Mouse (Mus musculus) stomach, embryonic 14.5 days (tissue): Measurements from ENCODE around the gene Tmem239. TPM values are rescaled to one million over a fixed set of nuclear protein-coding genes. Genes with fewer than 3 reads are reported as not detected.

Experiments used
- ATAC-seq: fragments of 200-750 bp; cut with Nextera tagmentation; 2 replicates; pipeline ENCODE4 v1.8.0; 2017; ENCODE audit warnings: low read depth, moderate TSS enrichment; ENCODE audit not compliant: insufficient number of reproducible peaks, insufficient read depth, low FRiP score
- H3K27ac ChIP-seq: fragments of 300-500 bp; sonication (generic); 2 replicates; pipeline ENCODE4 v1.5.1; 2014; ENCODE audit warnings: mild to moderate bottlenecking, low read length, moderate library complexity, mixed read lengths
- H3K27me3 ChIP-seq: fragments of 300-500 bp; sonication (generic); 2 replicates; pipeline ENCODE4 v1.6.1; 2014; ENCODE audit warnings: low read length, control low read depth, mixed read lengths; ENCODE audit not compliant: control insufficient read depth, insufficient read depth
- H3K36me3 ChIP-seq: fragments of 300-500 bp; sonication (generic); 2 replicates; pipeline ENCODE4 v1.6.1; 2014; ENCODE audit warnings: mild to moderate bottlenecking, control low read depth, low read length, moderate library complexity, mixed read lengths; ENCODE audit not compliant: control insufficient read depth, insufficient read depth
- H3K4me1 ChIP-seq: fragments of 300-500 bp; sonication (generic); 2 replicates; pipeline ENCODE4 v1.6.1; 2014; ENCODE audit warnings: low read length, control low read depth, mixed read lengths; ENCODE audit not compliant: control insufficient read depth, insufficient read depth
- H3K4me2 ChIP-seq: fragments of 300-500 bp; sonication (generic); replicated peaks from 2 replicates; pipeline ENCODE4 v1.6.1; 2014; ENCODE audit warnings: low read depth, low read length, control low read depth
- H3K4me3 ChIP-seq: fragments of 300-500 bp; sonication (generic); 2 replicates; pipeline ENCODE4 v1.5.1; 2014; ENCODE audit warnings: low read depth, low read length, control low read depth
- H3K9ac ChIP-seq: fragments of 300-500 bp; sonication (generic); replicated peaks from 2 replicates; pipeline ENCODE4 v1.6.1; 2014; ENCODE audit warnings: low read depth, mild to moderate bottlenecking, control low read depth, low read length, moderate library complexity, mixed read lengths
- H3K9me3 ChIP-seq: fragments of 300-500 bp; sonication (generic); 2 replicates; pipeline ENCODE4 v1.6.1; 2016; ENCODE audit warnings: low read depth, low read length, control low read depth; ENCODE audit not compliant: control insufficient read depth
- WGBS: fragments of 180-500 bp; shearing (Covaris S2); extraction: QIAGEN DNeasy Blood & Tissue Kit; methylation state at CpG from one replicate; pipeline ENCODE4 v1.1.7; 2014; 5-methylcytosine and 5-hydroxymethylcytosine counted together
- polyA plus RNA-seq: library from polyadenylated mRNA; unstranded; fragments of >200 nt; fragmentation: Nextera tagmentation; extraction: Ambion mirVana; gene quantifications from 2 replicates; pipeline ENCODE4 v1.2.1, GENCODE M21; 2014

Gene Tmem239
- polyA plus RNA-seq, 1 experiment from 2014 or later, result not detected

DNA sequence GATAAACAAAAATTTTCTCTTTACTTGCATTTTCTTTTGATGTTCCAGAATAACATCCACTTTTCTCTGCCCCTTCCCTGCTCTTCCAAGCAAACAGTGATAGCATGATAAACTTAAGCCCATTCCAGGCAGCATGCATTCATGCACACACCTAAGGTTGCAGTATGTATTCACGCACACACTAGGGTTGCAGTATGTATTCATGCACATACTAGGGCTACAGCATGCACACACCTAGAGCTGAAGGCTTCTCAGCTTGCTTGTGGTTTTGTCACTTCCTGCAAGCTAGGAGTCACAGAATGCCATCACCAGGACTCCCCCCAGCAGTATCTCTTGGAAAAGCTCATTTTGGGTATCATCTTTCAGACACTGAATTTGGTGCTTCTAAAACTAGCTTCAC lies 30.5 kb downstream of the Tmem239 start:
- H3K4me2 ChIP-seq, result no peak overlapping the region
- no peaks in the 10 kb centered on the region for H3K9me3 ChIP-seq
- H3K27me3 ChIP-seq, result no peaks in the 10 kb centered on the region
- 97% methylated on average over 1 of the region's 1 CpGs for WGBS
- no peaks in the 10 kb centered on the region for H3K4me1 ChIP-seq
- peaks cover 42% of the 10 kb centered on the region for H3K36me3 ChIP-seq
- H3K27ac ChIP-seq, result no peak overlapping the region
- ATAC-seq, result no peak
- no peak overlapping the region for H3K4me3 ChIP-seq
- no peak overlapping the region for H3K9ac ChIP-seq

DNA sequence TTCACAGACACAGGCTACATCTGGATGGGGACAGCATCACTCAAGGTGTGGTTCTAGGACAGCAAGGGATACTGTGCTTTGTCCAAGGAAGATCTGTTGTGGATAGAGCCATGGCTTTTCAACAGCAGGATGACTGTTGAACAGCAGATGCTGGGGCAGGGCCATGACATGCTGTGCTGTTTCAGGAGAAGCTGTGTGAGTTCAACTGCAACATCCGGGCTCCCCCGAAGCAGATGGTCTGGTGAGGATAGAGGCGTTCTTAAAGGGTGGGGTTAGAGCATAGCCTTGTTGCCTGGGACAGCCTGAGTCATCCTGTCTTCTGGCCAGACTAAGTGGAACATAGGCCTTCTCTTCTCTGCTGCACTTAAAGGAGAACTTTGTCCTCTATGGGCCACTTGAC lies 32.6 kb downstream of the Tmem239 start:
- no peaks in the 10 kb centered on the region for H3K9me3 ChIP-seq
- H3K36me3 ChIP-seq, result peaks cover 59% of the 10 kb centered on the region
- H3K4me3 ChIP-seq, result no peak overlapping the region
- ATAC-seq, result no peak
- no peak overlapping the region for H3K9ac ChIP-seq
- H3K27ac ChIP-seq, result no peak overlapping the region
- H3K27me3 ChIP-seq, result no peaks in the 10 kb centered on the region
- WGBS, result 92% methylated on average over 3 of the region's 3 CpGs
- H3K4me2 ChIP-seq, result no peak overlapping the region
- no peaks in the 10 kb centered on the region for H3K4me1 ChIP-seq

DNA sequence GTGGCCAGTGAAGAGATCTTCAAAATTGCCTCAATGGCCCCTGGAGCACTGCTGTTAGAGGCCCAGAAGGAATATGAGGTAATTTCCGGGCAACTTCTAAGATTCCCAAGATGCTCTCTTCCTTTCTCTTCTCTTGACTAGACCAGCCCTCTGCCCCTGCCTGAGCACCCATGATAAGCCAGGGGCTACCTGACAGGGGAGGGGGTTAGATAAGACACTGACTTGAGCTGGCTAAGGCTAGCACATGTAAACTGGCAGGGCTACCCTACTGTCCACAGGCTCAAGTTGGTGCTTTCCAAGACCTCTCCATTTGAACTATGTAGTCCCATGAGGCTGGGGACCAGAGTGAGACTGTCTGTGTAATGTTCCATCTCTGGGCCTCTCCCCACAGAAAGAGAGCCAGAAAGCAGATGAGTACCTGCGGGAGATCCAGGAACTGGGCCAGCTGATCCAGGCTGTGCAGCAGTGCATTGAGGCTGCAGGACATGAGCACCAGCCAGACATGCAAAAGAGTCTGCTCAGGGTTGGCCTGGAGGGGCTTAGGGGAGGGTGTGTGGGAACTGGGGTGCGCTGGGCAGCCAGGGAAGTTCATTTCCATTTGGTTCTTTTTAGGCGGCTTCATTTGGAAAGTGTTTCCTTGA lies 33.7 kb downstream of the Tmem239 start:
- WGBS, result 91% methylated on average over 4 of the region's 4 CpGs

DNA sequence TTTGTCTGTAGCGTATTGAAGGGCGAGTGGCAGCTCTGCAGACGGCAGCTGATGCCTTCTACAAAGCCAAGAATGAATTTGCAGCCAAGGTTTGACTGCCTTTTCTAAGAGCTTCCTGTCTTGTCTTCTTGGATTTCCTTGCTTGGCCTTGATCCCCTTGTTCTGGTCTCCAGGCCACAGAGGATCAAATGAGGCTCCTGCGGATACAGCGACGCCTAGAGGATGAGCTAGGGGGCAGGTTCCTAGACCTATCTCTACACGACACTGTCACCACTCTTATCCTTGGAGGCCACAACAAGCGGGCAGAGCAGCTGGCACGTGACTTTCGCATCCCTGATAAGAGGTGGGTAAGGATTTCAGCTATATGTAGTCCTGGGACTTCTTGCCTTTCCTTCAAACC lies 35.9 kb downstream of the Tmem239 start:
- Histone ChIP-seq H3K9me3 (no peaks in the 10 kb centered on the region), H3K4me1 (no peaks in the 10 kb centered on the region), H3K36me3 (peaks cover 61% of the 10 kb centered on the region), H3K4me3 (no peak overlapping the region), H3K4me2 (no peak overlapping the region), H3K27ac (no peak overlapping the region), H3K9ac (no peak overlapping the region), H3K27me3 (no peaks in the 10 kb centered on the region)
- no peak for ATAC-seq
- 87% methylated on average over 10 of the region's 10 CpGs for WGBS

More for the DNA sequence above, 33.7 kb downstream of the Tmem239 start:
- no peak for ATAC-seq
- Histone ChIP-seq H3K9me3 (no peaks in the 10 kb centered on the region), H3K27ac (no peak overlapping the region), H3K36me3 (peaks cover 65% of the 10 kb centered on the region), H3K4me2 (no peak overlapping the region), H3K27me3 (no peaks in the 10 kb centered on the region), H3K4me3 (no peak overlapping the region), H3K9ac (no peak overlapping the region), H3K4me1 (no peaks in the 10 kb centered on the region)

DNA sequence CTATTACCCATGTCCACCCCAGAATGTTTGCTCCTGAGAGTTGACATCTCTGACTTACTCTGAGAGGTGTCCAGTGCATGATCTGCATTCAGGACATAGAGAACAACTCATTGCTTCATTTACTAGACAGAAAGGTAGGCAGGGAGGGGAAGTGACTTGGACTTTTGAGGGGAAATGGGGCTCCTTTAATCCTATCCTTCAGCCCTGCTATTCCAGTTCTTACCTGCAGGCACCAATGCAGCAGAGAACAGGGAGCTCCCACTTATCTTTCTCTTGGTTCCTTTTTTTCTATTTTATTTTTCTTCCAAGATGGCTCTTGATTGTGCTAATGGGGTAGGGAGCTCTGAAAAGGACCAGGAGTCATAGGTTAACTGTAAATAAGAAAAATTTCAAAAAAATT lies 42.2 kb downstream of the Tmem239 start:
- Histone ChIP-seq H3K27ac (no peak overlapping the region), H3K9me3 (no peaks in the 10 kb centered on the region), H3K27me3 (no peaks in the 10 kb centered on the region), H3K4me3 (no peak overlapping the region), H3K4me2 (no peak overlapping the region), H3K36me3 (peaks cover 9% of the 10 kb centered on the region), H3K4me1 (peaks cover 17% of the 10 kb centered on the region; the same call in 1 of the 2 replicates), H3K9ac (no peak overlapping the region)
- ATAC-seq, result no peak

DNA sequence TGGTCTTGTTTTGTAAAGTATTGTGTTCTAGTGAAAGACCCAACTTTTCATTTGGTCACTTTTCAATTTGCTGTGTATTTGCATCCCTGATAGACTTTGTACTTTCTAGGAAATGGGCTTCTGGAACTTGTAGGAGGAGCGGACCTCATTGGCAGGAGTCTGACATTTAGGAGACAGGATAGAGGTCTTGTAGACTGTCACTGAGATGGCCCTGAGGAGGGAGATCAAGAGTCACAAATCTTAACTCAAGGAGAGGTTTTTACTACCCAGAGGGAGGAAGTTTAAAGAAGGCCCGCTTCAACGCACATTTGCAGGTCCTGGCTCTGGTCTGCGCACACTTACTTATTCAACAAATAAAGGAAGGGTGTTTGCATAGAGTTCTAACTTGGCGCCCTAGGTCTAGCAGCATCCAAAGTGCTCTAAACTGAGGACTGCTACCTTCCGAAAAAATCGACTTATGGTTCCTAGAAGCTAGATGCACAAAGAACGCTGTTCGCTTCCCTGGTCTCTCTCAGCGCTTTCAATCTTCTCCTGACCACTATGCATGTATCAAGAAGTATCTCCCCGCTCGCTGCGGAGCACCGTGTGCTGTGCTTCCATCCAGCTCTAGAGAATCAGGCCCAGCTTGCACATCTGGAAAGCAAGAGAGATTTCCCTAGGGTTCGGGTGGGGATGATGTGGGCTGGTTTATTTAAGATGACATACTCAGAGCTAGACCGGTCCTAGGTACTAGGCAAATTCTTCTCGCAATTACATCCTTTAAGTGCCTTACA lies 42.9 kb downstream of the Tmem239 start:
- no peak for ATAC-seq
- H3K9ac ChIP-seq, result peak overlapping the region; percentile 69; the same call in 1 of the 2 replicates
- H3K27me3 ChIP-seq, result no peaks in the 10 kb centered on the region
- no peak overlapping the region for H3K27ac ChIP-seq
- 8% methylated on average over 17 of the region's 17 CpGs for WGBS
- peak overlapping the region; percentile 61 for H3K4me2 ChIP-seq
- peaks cover 17% of the 10 kb centered on the region; the same call in 1 of the 2 replicates for H3K4me1 ChIP-seq
- no peaks in the 10 kb centered on the region for H3K9me3 ChIP-seq
- H3K36me3 ChIP-seq, result 0 out of 2 replicates have a peak, but pooled peaks cover 3% of the 10 kb centered on the region
- H3K4me3 ChIP-seq, result peak overlapping the region; percentile 82

DNA sequence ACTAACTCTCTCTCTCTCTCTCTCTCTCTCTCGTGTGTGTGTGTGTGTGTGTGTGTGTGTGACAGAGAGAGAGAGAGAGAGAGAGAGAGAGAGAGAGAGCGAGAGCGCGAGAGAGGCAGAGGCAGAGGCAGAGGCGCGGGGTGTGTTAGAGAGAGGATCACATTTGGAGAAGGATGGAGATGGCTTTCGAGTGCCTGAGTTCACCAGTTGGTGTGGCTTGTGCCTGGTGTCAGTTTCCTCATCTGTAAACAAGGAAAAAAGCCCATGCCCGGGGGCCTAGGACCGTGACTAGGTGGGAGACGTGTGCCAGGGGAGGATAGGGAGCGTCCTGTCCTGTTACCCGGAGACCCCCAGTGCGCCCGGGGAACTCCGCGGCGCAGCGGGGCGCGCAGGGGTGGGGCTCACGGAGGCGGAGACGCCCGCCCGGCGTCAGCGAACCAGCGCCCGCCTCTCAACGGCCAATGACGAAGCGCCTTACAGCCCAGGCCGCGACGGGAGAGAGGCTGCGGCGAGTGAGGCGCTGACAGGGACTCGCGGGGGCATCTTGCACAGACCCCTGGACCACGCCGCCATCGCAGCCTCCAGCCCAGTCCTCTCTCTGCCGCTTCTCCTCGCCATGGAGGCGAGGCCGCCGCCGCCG lies 43.6 kb downstream of the Tmem239 start, which contains the start of gene Ptpra:
Gene Ptpra, plus strand, starts transcription at position 485 of the 640 bp plus-strand sequence.
- H3K36me3 ChIP-seq, result no peaks in the 10 kb centered on the region
- peak within 1 kb of the TSS; percentile 82 for H3K4me3 ChIP-seq
- ATAC-seq, result peak; percentile 96
- peak within 1 kb of the TSS; percentile 69 for H3K9ac ChIP-seq
- no peaks in the 10 kb centered on the region for H3K27me3 ChIP-seq
- under 1% methylated on average over 45 of the region's 50 CpGs for WGBS
- peaks cover 18% of the 10 kb centered on the region; the same call in 1 of the 2 replicates for H3K4me1 ChIP-seq
- H3K4me2 ChIP-seq, result peak within 1 kb of the TSS; percentile 61
- H3K27ac ChIP-seq, result peak within 1 kb of the TSS; percentile 75
- no peaks in the 10 kb centered on the region for H3K9me3 ChIP-seq

DNA sequence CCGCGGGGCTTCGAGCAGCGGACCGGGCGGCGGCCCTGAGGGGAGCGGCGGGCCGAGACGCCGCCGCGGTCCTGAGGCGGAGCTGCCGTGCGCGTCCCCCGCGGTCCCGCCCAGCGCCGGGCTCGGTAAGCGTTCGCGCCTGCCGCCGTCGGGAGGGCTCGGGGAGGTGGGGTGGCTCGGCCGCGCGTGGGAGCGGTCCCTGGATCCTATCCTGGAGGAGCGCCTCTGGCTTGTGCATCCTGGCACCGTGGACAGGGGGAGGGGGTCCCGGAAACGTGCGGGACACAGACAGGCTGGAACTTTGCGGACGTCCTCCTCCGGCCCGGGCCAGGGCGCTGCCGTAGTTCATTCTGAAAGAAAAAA lies 44.1 kb downstream of the Tmem239 start:
- Histone ChIP-seq H3K4me1 (peaks cover 19% of the 10 kb centered on the region; the same call in 1 of the 2 replicates), H3K9me3 (no peaks in the 10 kb centered on the region), H3K27me3 (no peaks in the 10 kb centered on the region), H3K27ac (peak overlapping the region; percentile 75), H3K4me2 (peak overlapping the region; percentile 61), H3K9ac (peak overlapping the region; percentile 69), H3K4me3 (peak overlapping the region; percentile 82), H3K36me3 (no peaks in the 10 kb centered on the region)
- peak; percentile 85 for ATAC-seq
- under 1% methylated on average over 44 of the region's 47 CpGs for WGBS
